Mouse (Mus musculus) spleen, postnatal 0 days (tissue): ENCODE data around the gene Zfp936. TPM values are rescaled to one million over a fixed set of nuclear protein-coding genes. Genes with fewer than 3 reads are reported as not detected.

Experiments used
- polyA plus RNA-seq: library from polyadenylated mRNA; unstranded; fragments of >200 nt; fragmentation: Nextera tagmentation; extraction: Ambion mirVana; gene quantifications from 2 replicates; pipeline ENCODE4 v1.2.1, GENCODE M21; 2015

The Zfp936 gene
- not detected in 2 replicates for polyA plus RNA-seq

DNA sequence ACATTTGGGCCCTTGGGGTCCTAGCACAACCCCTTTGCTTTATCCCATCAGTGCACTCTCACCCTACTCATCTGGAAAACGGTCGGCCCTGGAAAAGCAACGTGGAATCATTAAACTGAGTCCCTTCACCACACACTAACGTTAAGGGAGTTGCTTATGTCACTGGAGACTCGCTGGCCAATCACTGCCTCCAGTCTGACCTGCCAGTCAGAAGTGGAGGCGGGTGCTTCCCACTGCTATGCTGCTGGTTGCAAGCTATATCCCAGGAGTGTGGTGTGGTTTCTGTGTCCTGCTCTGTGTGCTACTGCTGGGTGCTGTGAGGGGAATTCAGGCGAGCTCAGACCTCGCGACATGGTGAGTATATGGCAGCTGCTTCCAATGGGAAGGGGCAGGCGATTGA is at the start of gene Zfp936:
Zfp936 (plus strand) TSS at position 301 of the 400 bp plus-strand sequence.

Other genes starting within 250 kb of the Zfp936 start
- not detected in 2 replicates for gene Gm2381, start 247.0 kb upstream of the Zfp936 start, polyA plus RNA-seq
- not detected in 2 replicates for gene Vmn2r63, start 180.4 kb upstream of the Zfp936 start, polyA plus RNA-seq
- not detected in 2 replicates for gene Gm9268, start 95.5 kb upstream of the Zfp936 start, polyA plus RNA-seq
- 5.0 and 5.7 TPM in 2 replicates for gene Zfp715, start 199.1 kb downstream of the Zfp936 start, polyA plus RNA-seq
- 1.6 and 1.7 TPM in 2 replicates for gene Siglecf, start 237.1 kb downstream of the Zfp936 start, polyA plus RNA-seq